Mouse (Mus musculus) forebrain, embryonic 14.5 days (tissue): ENCODE data around the gene Amdhd2. TPM values are rescaled to one million over a fixed set of nuclear protein-coding genes. Genes with fewer than 3 reads are reported as not detected.
A peak's percentile ranks its signal among the peaks of the same experiment; 100 is the strongest.

Experiments used
- ATAC-seq: fragments of 200-750 bp; cut with Nextera tagmentation; 2 replicates; pipeline ENCODE4 v1.8.0; 2017; ENCODE audit warnings: mild to moderate bottlenecking, moderate library complexity
- DNase-seq: peaks from one replicate; pipeline ENCODE4 v3.0.0-alpha.2; 2015; ENCODE audit warnings: low spot score
- H3K27ac ChIP-seq: fragments of 300-500 bp; sonication (generic); 2 replicates; pipeline ENCODE4 v1.5.1; 2014; ENCODE audit warnings: low read depth, mild to moderate bottlenecking, control low read depth, low read length, moderate library complexity
- H3K27me3 ChIP-seq: fragments of 300-500 bp; sonication (generic); replicated peaks from 2 replicates; pipeline ENCODE4 v1.6.1; 2014; ENCODE audit warnings: low read length, control low read depth, mixed read lengths; ENCODE audit not compliant: control insufficient read depth, insufficient read depth
- H3K36me3 ChIP-seq: fragments of 300-500 bp; sonication (generic); 2 replicates; pipeline ENCODE4 v1.6.1; 2014; ENCODE audit warnings: low read length, control low read depth; ENCODE audit not compliant: control insufficient read depth, insufficient read depth
- H3K4me1 ChIP-seq: fragments of 300-500 bp; sonication (generic); 2 replicates; pipeline ENCODE4 v1.6.1; 2014; ENCODE audit warnings: antibody characterized with exemption, low read length, control low read depth; ENCODE audit not compliant: control insufficient read depth, insufficient read depth
- H3K4me2 ChIP-seq: fragments of 300-500 bp; sonication (generic); 2 replicates; pipeline ENCODE4 v1.6.1; 2014; ENCODE audit warnings: mild to moderate bottlenecking, control low read depth, low read length
- H3K4me3 ChIP-seq: fragments of 300-500 bp; sonication (generic); 2 replicates; pipeline ENCODE4 v1.5.1; 2014; ENCODE audit warnings: low read depth, low read length, control low read depth
- H3K9ac ChIP-seq: fragments of 300-500 bp; sonication (generic); 2 replicates; pipeline ENCODE4 v1.6.1; 2014; ENCODE audit warnings: mild to moderate bottlenecking, low read length, control low read depth, moderate library complexity
- H3K9me3 ChIP-seq: fragments of 300-500 bp; sonication (generic); replicated peaks from 2 replicates; pipeline ENCODE4 v1.6.1; 2016; ENCODE audit warnings: low read length, control low read depth, mixed read lengths; ENCODE audit not compliant: control insufficient read depth
- WGBS: fragments of 180-500 bp; shearing (Covaris S2); extraction: QIAGEN DNeasy Blood & Tissue Kit; methylation state at CpG from one replicate; pipeline ENCODE4 v1.1.7; 2014; 5-methylcytosine and 5-hydroxymethylcytosine counted together
- polyA plus RNA-seq: library from polyadenylated mRNA; unstranded; fragments of >200 nt; fragmentation: Nextera tagmentation; extraction: Ambion mirVana; gene quantifications from 2 replicates; pipeline ENCODE4 v1.2.1, GENCODE M21; 2014

Amdhd2 gene
- polyA plus RNA-seq, 1 experiment from 2014 or later = 29.6 TPM

- no peaks in the 10 kb centered on the region for H3K27me3 ChIP-seq
- no peaks in the 10 kb centered on the region for H3K9me3 ChIP-seq
- no peaks in the 10 kb centered on the region for H3K4me1 ChIP-seq
- WGBS = 85% methylated on average over 3 of the region's 3 CpGs
- no peaks in the 10 kb centered on the region for H3K36me3 ChIP-seq
- H3K27ac ChIP-seq = no peak overlapping the region
- H3K4me2 ChIP-seq = no peak overlapping the region
- DNase-seq (no peak), ATAC-seq (no peak)
- H3K4me3 ChIP-seq = no peak overlapping the region
- no peak overlapping the region for H3K9ac ChIP-seq
Measured at GRCm38 (mm10) chr17:24119446-24119845, 44.1 kb downstream of the Amdhd2 start.

- Histone ChIP-seq H3K27me3 (no peaks in the 10 kb centered on the region), H3K4me2 (no peak overlapping the region), H3K4me1 (0 out of 2 replicates have a peak, but pooled peaks cover 4% of the 10 kb centered on the region), H3K9ac (no peak overlapping the region), H3K36me3 (peaks cover 20% of the 10 kb centered on the region; the same call in 1 of the 2 replicates), H3K27ac (no peak overlapping the region), H3K9me3 (no peaks in the 10 kb centered on the region), H3K4me3 (no peak overlapping the region)
- no peak for ATAC-seq
- no peak for DNase-seq
- 80% methylated on average over 4 of the region's 4 CpGs for WGBS
Measured at GRCm38 (mm10) chr17:24113031-24113430, 50.5 kb downstream of the Amdhd2 start.

- no peak overlapping the region for H3K4me2 ChIP-seq
- no peak overlapping the region for H3K9ac ChIP-seq
- H3K4me1 ChIP-seq = 0 out of 2 replicates have a peak, but pooled peaks cover 4% of the 10 kb centered on the region
- no peak overlapping the region for H3K27ac ChIP-seq
- H3K4me3 ChIP-seq = no peak overlapping the region
- peaks cover 26% of the 10 kb centered on the region for H3K36me3 ChIP-seq
- H3K9me3 ChIP-seq = no peaks in the 10 kb centered on the region
- DNase-seq (peak; percentile 56), ATAC-seq (no peak)
- H3K27me3 ChIP-seq = no peaks in the 10 kb centered on the region
- 85% methylated on average over 1 of the region's 1 CpGs for WGBS
Measured at GRCm38 (mm10) chr17:24111256-24111655, 52.3 kb downstream of the Amdhd2 start.

- H3K9ac ChIP-seq = no peak overlapping the region
- no peaks in the 10 kb centered on the region for H3K9me3 ChIP-seq
- DNase-seq (peak; percentile 28), ATAC-seq (no peak)
- 0 out of 2 replicates have a peak, but pooled peaks cover 4% of the 10 kb centered on the region for H3K4me1 ChIP-seq
- WGBS = 53% methylated on average over 1 of the region's 1 CpGs
- no peaks in the 10 kb centered on the region for H3K27me3 ChIP-seq
- no peak overlapping the region for H3K27ac ChIP-seq
- no peak overlapping the region for H3K4me2 ChIP-seq
- H3K4me3 ChIP-seq = no peak overlapping the region
- peaks cover 41% of the 10 kb centered on the region for H3K36me3 ChIP-seq
Measured at GRCm38 (mm10) chr17:24108896-24109295, 54.7 kb downstream of the Amdhd2 start.

Other genes starting within 250 kb of the Amdhd2 start
- gene Dcpp3, start 246.3 kb downstream of the Amdhd2 start, polyA plus RNA-seq = not detected in 2 replicates
- not detected in 2 replicates for gene Sbp, start 222.1 kb downstream of the Amdhd2 start, polyA plus RNA-seq
- gene Sbpl, start 208.5 kb downstream of the Amdhd2 start, polyA plus RNA-seq = not detected in 2 replicates
- not detected in 2 replicates for gene Prss30, start 183.2 kb downstream of the Amdhd2 start, polyA plus RNA-seq
- not detected in 2 replicates for gene Prss22, start 165.7 kb downstream of the Amdhd2 start, polyA plus RNA-seq
- gene Prss27, start 125.6 kb downstream of the Amdhd2 start, polyA plus RNA-seq = not detected in 2 replicates
- 84.3 and 87.0 TPM in 2 replicates for gene Kctd5, start 90.3 kb downstream of the Amdhd2 start, polyA plus RNA-seq
- 42.6 and 59.0 TPM in 2 replicates for gene Pdpk1, start 12.8 kb downstream of the Amdhd2 start, polyA plus RNA-seq
- gene Atp6v0c, start 5.9 kb upstream of the Amdhd2 start, polyA plus RNA-seq = 1,021 and 1,033 TPM in 2 replicates
- gene Tbc1d24, start 41.8 kb upstream of the Amdhd2 start, polyA plus RNA-seq = 10.5 and 15.0 TPM in 2 replicates
- 2.6 and 3.0 TPM in 2 replicates for gene Ntn3, start 45.8 kb upstream of the Amdhd2 start, polyA plus RNA-seq
- 11.0 and 12.5 TPM in 2 replicates for gene Tedc2, start 57.1 kb upstream of the Amdhd2 start, polyA plus RNA-seq
- gene Ccnf, start 87.7 kb upstream of the Amdhd2 start, polyA plus RNA-seq = 31.8 and 34.3 TPM in 2 replicates
- 0.13 and 0.31 TPM in 2 replicates for gene Abca17, start 187.3 kb upstream of the Amdhd2 start, polyA plus RNA-seq
- gene Abca3, start 188.2 kb upstream of the Amdhd2 start, polyA plus RNA-seq = 14.5 and 21.3 TPM in 2 replicates